Mouse (Mus musculus) layer of hippocampus, adult 9-11 months (tissue): ENCODE measurements around the gene Olfr110.
"Not testable (repeated sequence)": the region's sequence is repeated elsewhere in the genome, so short reads cannot be mapped to it uniquely, and the experiment has no call there.

Experiments used
- DNase-seq: peaks from one replicate; pipeline ENCODE4 v3.0.0; 2022

Gene Olfr110

GRCm38 (mm10) chr17:37491930-37492518 lies at the start of gene Olfr110:
TSS of gene Olfr110 (plus strand) at chr17:37492468.
- peak; percentile 73 for DNase-seq

GRCm38 (mm10) chr17:37445180-37445579 lies 47.1 kb upstream of the Olfr110 start, which contains the start of gene Olfr108:
TSS of gene Olfr108 (plus strand) at chr17:37445480.
- DNase-seq: no peak

- DNase-seq: no peak
Observed at GRCm38 (mm10) chr17:37458616-37459015, 33.7 kb upstream of the Olfr110 start, which contains the start of gene Olfr109. TSS of gene Olfr109 (plus strand) at chr17:37458916.

- no peak for DNase-seq
Observed at GRCm38 (mm10) chr17:37483452-37483851, 8.8 kb upstream of the Olfr110 start, which contains the start of gene H2-M2. TSS of gene H2-M2 (minus strand) at chr17:37483552.

GRCm38 (mm10) chr17:37507730-37508129 lies 15.5 kb downstream of the Olfr110 start, which contains the start of gene Olfr111:
TSS of gene Olfr111 (plus strand) at chr17:37508030.
- DNase-seq: no peak

GRCm38 (mm10) chr17:37524612-37525011 lies 32.3 kb downstream of the Olfr110 start:
- DNase-seq: not testable (repeated sequence)

GRCm38 (mm10) chr17:37525427-37525826 lies 33.2 kb downstream of the Olfr110 start:
- DNase-seq: peak; percentile 58

- DNase-seq: no peak
Observed at GRCm38 (mm10) chr17:37535173-37535572, 42.9 kb downstream of the Olfr110 start.

- not testable (repeated sequence) for DNase-seq
Observed at GRCm38 (mm10) chr17:37538416-37538815, 46.1 kb downstream of the Olfr110 start.

- DNase-seq: no peak
Observed at GRCm38 (mm10) chr17:37541454-37542119, 49.3 kb downstream of the Olfr110 start.

- DNase-seq: no peak
Observed at GRCm38 (mm10) chr17:37543800-37544435, 51.6 kb downstream of the Olfr110 start.
